9 mouse cellular contexts compared by ENCODE assay signal in genomic region chr11:76894240-76894639, GRCm38 (mm10). TPM values are rescaled to one million over a fixed set of nuclear protein-coding genes. Genes with fewer than 3 reads are reported as not detected.
DNase-seq lines count a peak whose midpoint lies in the region; ATAC-seq and TF ChIP-seq lines count a peak whose summit lies in the region.
"Had no signal": no experiment of that assay in that cellular context is flagged by ENCODE, and none has a peak within 500 bp of the region (broad histone marks: within the 10 kb centered on the region; RNA-seq: fewer than 3 reads in every experiment).

No protein-coding gene starts in this region.

- no peaks in the 10 kb centered on the region for H3K36me3 ChIP-seq in forebrain, postnatal 0 days (ENCODE audit: insufficient read depth)
- no peaks in the 10 kb centered on the region for H3K36me3 ChIP-seq in forebrain, embryonic 16.5 days (ENCODE audit: control insufficient read depth, insufficient read depth)
- no peaks in the 10 kb centered on the region for H3K36me3 ChIP-seq in G1E (replicated peaks)
- no peaks in the 10 kb centered on the region for H3K36me3 ChIP-seq in kidney, adult 2 months (ENCODE audit: control insufficient read depth, insufficient read depth, low read length)
- H3K36me3 ChIP-seq: limb, embryonic 12.5 days had no signal

- H3K4me2 ChIP-seq in forebrain, postnatal 0 days (ENCODE audit: low read depth), result no peak overlapping the region
- H3K4me2 ChIP-seq in forebrain, embryonic 16.5 days (ENCODE audit: low read length), result no peak overlapping the region
- H3K4me2 ChIP-seq: limb, embryonic 12.5 days had no signal

- 45% methylated on average over 5 of the region's 5 CpGs for WGBS in forebrain, postnatal 0 days
- 42% methylated on average over 5 of the region's 5 CpGs for WGBS in forebrain, embryonic 16.5 days
- WGBS in kidney, adult 2 months, result 33% methylated on average over 5 of the region's 5 CpGs
- 15% methylated on average over 5 of the region's 5 CpGs for WGBS in lung, adult 2 months

- TF ChIP-seq CTCF in forebrain, postnatal 0 days (IDR thresholded peaks at IDR 0.05; ENCODE audit: low read depth), result peak; percentile 75
- TF ChIP-seq CTCF in G1E (IDR thresholded peaks at IDR 0.05; ENCODE audit: low read depth, low read length), result peak; percentile 64; the same call in 1 of the 2 replicates
- peak; percentile 85 for TF ChIP-seq CTCF in kidney, adult 2 months (conservative IDR thresholded peaks at IDR 0.05; ENCODE audit: insufficient read depth, insufficient read length, low read depth, low read length)
- TF ChIP-seq CTCF in lung, adult 2 months (IDR thresholded peaks at IDR 0.05; ENCODE audit: insufficient read depth, low read length), result peak; percentile 75

- no peak overlapping the region for H3K9ac ChIP-seq in forebrain, postnatal 0 days
- no peak overlapping the region for H3K9ac ChIP-seq in forebrain, embryonic 16.5 days (replicated peaks; ENCODE audit: low read depth, low read length)
- H3K9ac ChIP-seq: limb, embryonic 12.5 days had no signal

- H3K27ac ChIP-seq in forebrain, postnatal 0 days (ENCODE audit: low read depth, low read length), result no peak overlapping the region
- no peak overlapping the region for H3K27ac ChIP-seq in forebrain, embryonic 16.5 days (ENCODE audit: low read length)
- peak overlapping the region; percentile 41 for H3K27ac ChIP-seq in kidney, adult 2 months (ENCODE audit: insufficient read depth, low read depth, low read length)
- H3K27ac ChIP-seq: limb, embryonic 12.5 days had no signal

- DNase-seq in forebrain, postnatal 0 days, result peak; percentile 59
- peak; percentile 22 for DNase-seq in G1E (ENCODE audit: low spot score)
- peak; percentile 53 for DNase-seq in cerebellum, adult 11 months
- peak; percentile 33 to 52 for DNase-seq in gastrocnemius, postnatal 4 days (ENCODE audit: low spot score in 2 of 2)
- DNase-seq in kidney, adult 2 months, result peak; percentile 81
- DNase-seq in lung, adult 2 months, result no peak
- DNase-seq in right cerebral cortex, postnatal 4 days, result peak; percentile 21

- ATAC-seq in forebrain, postnatal 0 days, result no peak; the same call in 1 of the 2 replicates
- no peak for ATAC-seq in forebrain, embryonic 16.5 days
- no peak for ATAC-seq in G1E (ENCODE audit: extremely low read depth, insufficient number of reproducible peaks, low FRiP score, poor library complexity, severe bottlenecking)

- H3K4me3 ChIP-seq in forebrain, postnatal 0 days (ENCODE audit: low read depth, low read length), result no peak overlapping the region
- no peak overlapping the region for H3K4me3 ChIP-seq in forebrain, embryonic 16.5 days (replicated peaks; ENCODE audit: low read length)
- H3K4me3 ChIP-seq in G1E (ENCODE audit: low read depth, low read length), result no peak overlapping the region
- no peak overlapping the region for H3K4me3 ChIP-seq in kidney, adult 2 months (ENCODE audit: insufficient read depth, low read depth, low read length)
- no peak overlapping the region for H3K4me3 ChIP-seq in lung, adult 2 months (replicated peaks; ENCODE audit: extremely low read depth, low read depth, low read length)
- H3K4me3 ChIP-seq: limb, embryonic 12.5 days had no signal

- no peaks in the 10 kb centered on the region for H3K27me3 ChIP-seq in forebrain, postnatal 0 days (ENCODE audit: insufficient read depth, low read length)
- no peaks in the 10 kb centered on the region for H3K27me3 ChIP-seq in forebrain, embryonic 16.5 days (replicated peaks; ENCODE audit: control insufficient read depth, insufficient read depth, low read length)
- no peaks in the 10 kb centered on the region for H3K27me3 ChIP-seq in G1E (ENCODE audit: insufficient read depth, low read length)
- no peaks in the 10 kb centered on the region for H3K27me3 ChIP-seq in kidney, adult 2 months (replicated peaks; ENCODE audit: control insufficient read depth, insufficient read depth, low read length)
- H3K27me3 ChIP-seq: limb, embryonic 12.5 days had no signal

- H3K9me3 ChIP-seq in forebrain, postnatal 0 days (ENCODE audit: low read length), result no peaks in the 10 kb centered on the region
- H3K9me3 ChIP-seq in forebrain, embryonic 16.5 days (ENCODE audit: control insufficient read depth, low read length), result no peaks in the 10 kb centered on the region
- H3K9me3 ChIP-seq in G1E (replicated peaks), result no peaks in the 10 kb centered on the region
- H3K9me3 ChIP-seq: limb, embryonic 12.5 days had no signal

- no peak for TF ChIP-seq POLR2A in kidney, adult 2 months (IDR thresholded peaks at IDR 0.05; ENCODE audit: low read depth, low read length)
- no peak for TF ChIP-seq POLR2A in lung, adult 2 months (IDR thresholded peaks at IDR 0.05; ENCODE audit: borderline replicate concordance, extremely low read depth, low read depth, low read length)

- H3K4me1 ChIP-seq in forebrain, postnatal 0 days (ENCODE audit: insufficient read depth), result no peaks in the 10 kb centered on the region
- no peaks in the 10 kb centered on the region for H3K4me1 ChIP-seq in forebrain, embryonic 16.5 days (replicated peaks; ENCODE audit: control insufficient read depth, insufficient read depth, low read length)
- H3K4me1 ChIP-seq in G1E (ENCODE audit: insufficient read depth, low read depth, low read length), result peaks cover 66% of the 10 kb centered on the region
- peaks cover 23% of the 10 kb centered on the region for H3K4me1 ChIP-seq in kidney, adult 2 months (ENCODE audit: control insufficient read depth, insufficient read depth, low read length)
- peaks cover 23% of the 10 kb centered on the region for H3K4me1 ChIP-seq in lung, adult 2 months (ENCODE audit: control insufficient read depth, insufficient read depth, low read length)

RNA-seq across cellular contexts. Expression of gene Tmigd1, which starts 7.7 kb away (rescaled TPM):
- not detected in 2 replicates for total RNA-seq in forebrain, postnatal 0 days (2014; rRNA removed)
- polyA plus RNA-seq in forebrain, postnatal 0 days (2015; fragmentation: Nextera tagmentation; extraction: Ambion mirVana), result 0.13 TPM in 1 of 2 replicates, not detected in the other
- polyA plus RNA-seq in forebrain, embryonic 16.5 days (2015; fragmentation: Nextera tagmentation; extraction: Ambion mirVana), result not detected in 2 replicates
- not detected in 2 replicates for total RNA-seq in G1E (2014; fragmentation: Nextera tagmentation)
- total RNA-seq in G1E (2017), result 0.38 TPM in 1 of 2 replicates, not detected in the other
- polyA plus RNA-seq in G1E (2012), result not detected in 2 replicates
- under 1 TPM; 0.26 to 0.42 TPM for total RNA-seq in gastrocnemius, postnatal 4 days (2021)
- 36.1 and 39.0 TPM in 2 replicates for polyA plus RNA-seq in kidney, adult 2 months (2012; rRNA removed)
- 0.10 and 0.39 TPM in 2 replicates for polyA plus RNA-seq in lung, adult 2 months (2012; rRNA removed)
- polyA plus RNA-seq: limb, embryonic 12.5 days had no signal

RNA-seq across cellular contexts. Expression of gene Blmh, which starts 30.4 kb away (rescaled TPM):
- total RNA-seq in forebrain, postnatal 0 days (2014; rRNA removed), result 98.1 and 106 TPM in 2 replicates
- polyA plus RNA-seq in forebrain, postnatal 0 days (2015; fragmentation: Nextera tagmentation; extraction: Ambion mirVana), result 91.1 and 111 TPM in 2 replicates
- 128 and 136 TPM in 2 replicates for polyA plus RNA-seq in forebrain, embryonic 16.5 days (2015; fragmentation: Nextera tagmentation; extraction: Ambion mirVana)
- total RNA-seq in G1E (2014; fragmentation: Nextera tagmentation) (150 and 173 TPM in 2 replicates), G1E (2017) (304 and 320 TPM in 2 replicates)
- 22.7 and 23.4 TPM in 2 replicates for polyA plus RNA-seq in G1E (2012)
- 10 to 100 TPM; 70.3 to 70.9 TPM for total RNA-seq in gastrocnemius, postnatal 4 days (2021)
- polyA plus RNA-seq in kidney, adult 2 months (2012; rRNA removed), result 26.1 and 27.8 TPM in 2 replicates
- polyA plus RNA-seq in lung, adult 2 months (2012; rRNA removed), result 10.4 and 20.1 TPM in 2 replicates

RNA-seq across cellular contexts. Expression of gene Cpd, which starts 47.4 kb away (rescaled TPM):
- total RNA-seq in forebrain, postnatal 0 days (2014; rRNA removed), result 35.5 and 44.0 TPM in 2 replicates
- polyA plus RNA-seq in forebrain, postnatal 0 days (2015; fragmentation: Nextera tagmentation; extraction: Ambion mirVana), result 3.9 and 5.6 TPM in 2 replicates
- 7.0 and 7.4 TPM in 2 replicates for polyA plus RNA-seq in forebrain, embryonic 16.5 days (2015; fragmentation: Nextera tagmentation; extraction: Ambion mirVana)
- total RNA-seq in G1E (2014; fragmentation: Nextera tagmentation) (421 and 456 TPM in 2 replicates), G1E (2017) (152 and 167 TPM in 2 replicates)
- 49.7 and 52.1 TPM in 2 replicates for polyA plus RNA-seq in G1E (2012)
- 10 to 100 TPM; 63.3 to 66.3 TPM for total RNA-seq in gastrocnemius, postnatal 4 days (2021)
- 28.6 and 30.5 TPM in 2 replicates for polyA plus RNA-seq in kidney, adult 2 months (2012; rRNA removed)
- polyA plus RNA-seq in lung, adult 2 months (2012; rRNA removed), result 36.9 and 49.0 TPM in 2 replicates

Comparison
In these comparisons a context has a peak if more than half of its experiments do, and no peak if none do; other contexts are left out.
1. RNA of gene Tmigd1, which starts 7.7 kb away (polyA plus RNA-seq): 36.1 to 39.0 TPM in kidney, adult 2 months; 0.10 to 0.39 TPM in lung, adult 2 months, 0.13 TPM in forebrain, postnatal 0 days, not detected in forebrain, embryonic 16.5 days and not detected in G1E; every median in the first group is over 10 times any median in the second.
2. Peak in every context shown above with its lines, with median percentiles within 50 percentile points of each other: CTCF ChIP-seq.